Mouse (Mus musculus) granulocyte monocyte progenitor cell, adult 5-6 weeks (primary cell): ENCODE measurements around the gene Stpg4. TPM values are rescaled to one million over a fixed set of nuclear protein-coding genes. Genes with fewer than 3 reads are reported as not detected.

Source experiments
- ATAC-seq: replicated peaks from 2 replicates; pipeline ENCODE4 v1.8.0; 2016; ENCODE audit warnings: mild to moderate bottlenecking, moderate TSS enrichment, inconsistent platforms; ENCODE audit not compliant: poor library complexity, severe bottlenecking
- total RNA-seq, 2 experiments: library from RNA; stranded (forward) in 1 of 2; stranded (reverse) in 1 of 2; fragments of 200-712, 200-1000 nt in 1 of 2; fragments of >200 nt in 1 of 2; fragmentation: Nextera tagmentation in 1 of 2; gene quantifications; 2 replicates each; pipeline ENCODE4 v1.2.3; 2014 to 2017

The Stpg4 gene
- total RNA-seq, 2 experiments from 2014 or later, result not detected

GRCm38 (mm10) chr17:87352898-87353225 lies 74.7 kb downstream of the Stpg4 start:
- no peak for ATAC-seq

- ATAC-seq, result no peak
Measured at GRCm38 (mm10) chr17:87352106-87352897, 75.2 kb downstream of the Stpg4 start.

- no peak for ATAC-seq
Measured at GRCm38 (mm10) chr17:87351241-87352105, 76.1 kb downstream of the Stpg4 start.

GRCm38 (mm10) chr17:87350471-87351240 lies 76.9 kb downstream of the Stpg4 start:
- ATAC-seq, result peak; percentile 49; the same call in 1 of the 2 replicates

- no peak for ATAC-seq
Measured at GRCm38 (mm10) chr17:87349575-87349974, 78.0 kb downstream of the Stpg4 start.

- no peak for ATAC-seq
Measured at GRCm38 (mm10) chr17:87349069-87349468, 78.5 kb downstream of the Stpg4 start.

GRCm38 (mm10) chr17:87348353-87348752 lies 79.2 kb downstream of the Stpg4 start:
- no peak for ATAC-seq

GRCm38 (mm10) chr17:87345252-87345593 lies 82.3 kb downstream of the Stpg4 start:
- ATAC-seq, result no peak

GRCm38 (mm10) chr17:87344441-87345251 lies 82.9 kb downstream of the Stpg4 start:
- peak; percentile 77 for ATAC-seq

- ATAC-seq, result no peak
Measured at GRCm38 (mm10) chr17:87343060-87343703, 84.4 kb downstream of the Stpg4 start.

Other genes with a start within 250 kb of the Stpg4 start
- 64.9 and 73.6 TPM in 2 replicates for gene Mcfd2, start 161.8 kb downstream of the Stpg4 start, total RNA-seq (2014; fragmentation: Nextera tagmentation)
- gene Mcfd2, start 161.8 kb downstream of the Stpg4 start, total RNA-seq (2017), result 112 and 128 TPM in 2 replicates
- 68.9 and 94.1 TPM in 2 replicates for gene Ttc7, start 144.9 kb downstream of the Stpg4 start, total RNA-seq (2014; fragmentation: Nextera tagmentation)
- 42.2 and 46.7 TPM in 2 replicates for gene Ttc7, start 144.9 kb downstream of the Stpg4 start, total RNA-seq (2017)
- 410 and 477 TPM in 2 replicates for gene Calm2, start 19.2 kb upstream of the Stpg4 start, total RNA-seq (2014; fragmentation: Nextera tagmentation)
- 1,690 and 1,803 TPM in 2 replicates for gene Calm2, start 19.2 kb upstream of the Stpg4 start, total RNA-seq (2017)
- not detected in 2 replicates for gene Epcam, start 208.2 kb upstream of the Stpg4 start, total RNA-seq (2014; fragmentation: Nextera tagmentation)
- gene Epcam, start 208.2 kb upstream of the Stpg4 start, total RNA-seq (2017), result 0.15 and 0.26 TPM in 2 replicates
- gene Msh2, start 244.6 kb upstream of the Stpg4 start, total RNA-seq (2014; fragmentation: Nextera tagmentation), result 51.5 and 51.7 TPM in 2 replicates
- 83.1 and 94.5 TPM in 2 replicates for gene Msh2, start 244.6 kb upstream of the Stpg4 start, total RNA-seq (2017)